Mouse (Mus musculus): Measurements from ENCODE around the gene Gabrg2.

DNA sequence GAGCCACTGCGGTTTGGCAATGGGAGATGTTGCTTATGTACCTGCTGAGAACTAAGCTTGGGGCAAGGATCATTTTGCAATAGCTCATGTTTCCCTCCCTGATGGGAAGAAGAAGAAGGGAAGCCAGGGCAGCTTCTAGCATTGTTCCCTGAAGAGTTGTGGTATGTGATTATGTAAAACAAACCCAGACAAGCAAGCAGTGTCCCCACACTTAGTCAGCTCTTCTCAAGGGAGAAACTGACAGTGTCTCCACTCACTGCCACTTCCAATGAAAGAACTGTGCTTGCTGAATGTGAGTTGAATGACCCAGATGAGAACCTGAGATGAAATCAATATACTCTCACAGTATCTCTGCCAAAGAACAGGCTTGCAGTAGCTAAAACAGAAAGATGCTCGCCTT, 62.7 kb downstream of the Gabrg2 start:
- TF ChIP-seq POLR2A (IDR thresholded peaks at IDR 0.05; ENCODE audit: low read depth, low read length) (no peak), CTCF (IDR thresholded peaks at IDR 0.05; ENCODE audit: borderline replicate concordance, insufficient read depth, low read length) (no peak)
